Mouse (Mus musculus) gastrocnemius, postnatal 4 days (tissue): Measurements from ENCODE around the gene Stk38l. TPM values are rescaled to one million over a fixed set of nuclear protein-coding genes. Genes with fewer than 3 reads are reported as not detected.

ENCODE experiments used
- DNase-seq, 2 experiments: peaks; one replicate each; pipeline ENCODE4 v3.0.0; 2021 to 2022; ENCODE audit warnings: low spot score in 2 of 2, mixed read lengths in 2 of 2
- long read RNA-seq, 2 experiments: library from polyadenylated mRNA; stranded (forward); transcript quantifications; one replicate each; pipeline ENCODE4 v2.0.0; 2021
- total RNA-seq, 2 experiments: library from RNA; stranded (reverse); gene quantifications; 2 replicates each; pipeline ENCODE4 v1.2.3; 2021

The Stk38l gene
- total RNA-seq, result 10 to 100 TPM; 10.7 to 11.9 TPM
- long read RNA-seq, experiment 1, full-length matches to known transcripts, result 6 of 13 reads
- long read RNA-seq, experiment 1, partial matches to known transcripts, result 0 of 13 reads
- long read RNA-seq, experiment 1, other reads (novel, unspliced or antisense), result 7 of 13 reads
- long read RNA-seq, experiment 2, full-length matches to known transcripts, result 10 of 13 reads
- long read RNA-seq, experiment 2, partial matches to known transcripts, result 0 of 13 reads
- long read RNA-seq, experiment 2, other reads (novel, unspliced or antisense), result 3 of 13 reads

GRCm38 (mm10) chr6:146724581-146725383 lies at the start of gene Stk38l:
TSS of gene Stk38l (plus strand) at chr6:146724995.
- peak; percentile 93 for DNase-seq

DNA sequence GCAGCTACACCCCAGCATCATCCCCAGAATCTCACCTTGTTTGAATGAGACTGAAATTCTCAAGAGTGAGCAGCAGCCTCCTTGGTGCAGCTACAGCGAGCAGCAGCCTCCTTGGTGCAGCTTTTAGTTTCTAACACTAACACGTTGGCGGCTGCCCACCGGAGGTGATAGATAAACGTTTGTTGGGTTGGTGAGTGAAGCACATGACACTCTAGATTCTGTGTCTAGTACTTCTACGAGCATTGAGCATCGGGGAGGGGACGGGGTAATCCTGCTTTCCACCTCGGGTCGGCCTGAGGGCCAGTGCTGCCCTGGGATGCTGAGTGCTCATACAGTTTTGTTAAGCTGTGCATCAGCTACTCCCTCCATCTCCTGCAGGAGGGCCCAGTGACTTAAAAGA lies 47.9 kb upstream of the Stk38l start:
- DNase-seq, result no peak

GRCm38 (mm10) chr6:146678136-146679070 lies 46.4 kb upstream of the Stk38l start:
- DNase-seq, result no peak

DNA sequence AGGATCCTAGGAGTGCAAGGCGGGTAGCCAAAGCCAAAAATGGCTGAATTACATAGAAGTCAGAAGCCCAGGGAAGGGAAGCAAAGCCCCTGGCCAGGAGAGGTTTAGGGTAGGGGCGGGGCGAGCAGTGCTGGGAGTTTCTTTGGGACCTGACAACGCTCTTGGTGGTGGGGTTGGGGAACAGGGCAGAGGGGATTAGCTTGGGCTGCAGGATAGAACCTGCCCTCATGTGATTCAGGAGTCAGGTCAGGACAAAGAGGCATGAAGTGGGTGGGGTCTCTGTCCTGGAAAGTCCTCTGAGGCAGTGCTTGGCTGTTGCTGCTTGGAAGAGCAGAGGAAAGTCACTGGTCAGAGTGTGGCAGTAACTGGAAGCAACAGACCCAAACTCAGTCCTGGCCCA lies 40.9 kb upstream of the Stk38l start:
- no peak for DNase-seq

DNA sequence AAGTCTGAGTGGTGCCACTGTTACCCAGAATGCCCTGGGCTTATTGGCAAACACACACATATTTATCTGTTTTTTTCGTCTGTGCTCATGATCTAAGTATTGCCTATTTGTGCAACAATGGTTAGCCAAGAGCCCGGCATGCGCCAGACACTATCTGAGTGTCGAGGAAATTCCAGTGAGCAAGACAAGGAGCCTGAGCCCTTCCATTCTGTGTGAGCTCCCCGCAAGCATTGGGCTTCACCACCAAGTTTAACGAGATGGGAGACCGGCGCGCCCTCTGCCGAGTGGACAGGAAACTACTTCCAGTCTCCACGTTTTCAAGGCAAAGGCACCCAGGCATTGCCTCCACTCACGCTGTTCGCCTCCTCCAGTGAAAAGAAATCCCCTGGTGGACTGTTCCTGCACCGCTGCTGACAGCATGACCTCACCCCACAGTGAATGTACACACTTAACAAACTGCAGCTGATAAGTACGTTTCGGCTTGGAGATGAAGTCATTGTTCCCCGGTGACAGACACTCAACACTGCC lies 39.0 kb upstream of the Stk38l start:
- DNase-seq, result peak; percentile 23 to 26

DNA sequence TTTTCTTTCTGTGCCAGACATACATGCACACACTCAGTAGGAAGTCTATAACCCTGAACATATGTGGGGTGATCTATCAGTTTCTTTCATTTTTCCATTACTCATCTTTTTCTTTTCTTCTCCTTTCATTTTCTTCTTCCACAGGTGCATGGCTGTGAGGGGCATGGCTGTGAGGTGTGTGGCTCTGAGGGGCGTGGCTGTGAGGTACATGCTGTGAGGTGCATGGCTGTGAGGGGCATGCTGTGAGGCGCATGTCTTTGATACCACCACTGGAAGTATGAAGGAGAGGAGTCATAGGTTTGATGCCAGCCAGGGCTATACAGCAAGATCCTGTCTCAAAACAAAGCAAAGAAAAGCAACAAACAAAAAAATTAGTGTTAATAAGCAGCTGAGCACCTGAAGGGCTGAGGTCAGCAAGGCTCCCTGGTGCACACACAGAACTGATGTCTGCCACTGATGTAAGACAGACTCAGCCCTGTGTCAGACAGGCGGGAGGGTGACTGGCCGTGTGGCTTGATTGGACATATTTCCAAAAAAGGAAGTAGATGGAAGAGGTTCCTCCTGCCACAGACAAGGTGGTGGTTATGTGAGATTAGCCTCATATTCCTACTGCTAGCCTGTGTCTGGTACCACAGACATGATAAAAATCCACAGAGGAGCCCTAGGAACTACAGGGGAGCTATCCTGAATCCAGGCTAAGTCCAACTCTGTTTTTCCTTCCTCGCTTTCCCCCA lies 38.2 kb upstream of the Stk38l start:
- DNase-seq, result no peak

- no peak for DNase-seq
These were observed 36.8 kb upstream of the Stk38l start for GRCm38 (mm10) chr6:146688010-146688409.

DNA sequence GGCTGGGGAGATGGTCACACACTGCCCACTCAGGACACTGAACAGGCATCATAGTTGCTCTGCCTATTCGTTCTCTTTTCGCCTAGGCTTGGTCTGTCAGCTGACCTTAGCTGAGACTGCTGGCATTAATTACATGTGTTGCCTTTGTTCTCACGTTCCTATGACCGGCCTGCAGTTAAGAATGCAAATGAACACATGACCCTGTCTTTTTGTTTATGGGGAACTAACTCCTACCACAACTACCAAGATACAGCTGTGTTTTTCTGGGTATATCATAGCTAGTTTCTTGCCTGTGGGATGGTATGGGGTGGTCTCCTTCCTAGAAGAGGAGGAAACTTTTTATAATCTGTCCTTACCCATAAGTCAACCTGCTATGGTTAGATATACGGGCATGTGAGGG lies 35.9 kb upstream of the Stk38l start:
- no peak for DNase-seq

- DNase-seq, result no peak
These were observed 27.0 kb upstream of the Stk38l start for GRCm38 (mm10) chr6:146697767-146698166.

DNA sequence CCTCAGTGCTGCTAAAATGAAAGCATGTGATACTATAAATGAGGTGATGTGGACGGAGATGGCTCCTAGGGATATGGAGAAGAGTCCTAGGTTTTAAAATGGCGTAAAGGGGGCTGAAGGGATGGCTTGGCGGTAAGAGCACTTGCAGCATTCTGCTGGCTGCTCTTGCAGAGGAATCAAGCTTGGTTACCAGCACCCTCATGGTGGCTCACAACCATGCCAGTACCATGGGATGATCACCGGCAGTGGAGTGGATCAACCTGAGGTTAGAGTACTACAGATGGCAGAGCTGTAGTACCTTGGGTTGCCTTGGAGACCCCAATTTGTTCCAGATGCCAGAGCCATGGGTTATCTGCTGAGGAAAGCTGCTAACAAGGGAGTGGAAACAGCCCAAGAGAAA lies 26.4 kb upstream of the Stk38l start:
- DNase-seq, result no peak

DNA sequence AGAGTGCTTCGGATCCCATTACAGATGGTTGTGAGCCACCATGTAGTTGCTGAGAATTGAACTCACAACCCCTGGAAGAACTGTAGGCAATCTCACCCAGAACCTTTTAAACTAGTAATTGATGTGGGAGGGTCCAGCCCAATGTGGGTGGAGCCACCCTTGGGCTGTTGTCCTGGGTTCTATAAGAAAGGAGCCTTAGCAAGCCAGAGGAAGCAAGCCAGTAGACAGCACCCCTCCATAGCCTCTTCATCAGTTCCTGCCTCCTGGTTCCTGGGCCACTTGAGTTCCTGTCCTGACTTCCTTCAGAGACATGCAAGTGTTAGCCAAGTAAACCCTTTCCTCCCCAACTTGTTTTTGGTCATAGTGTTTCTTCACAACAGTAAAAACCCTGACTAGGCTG lies 24.3 kb upstream of the Stk38l start:
- DNase-seq, result no peak

DNA sequence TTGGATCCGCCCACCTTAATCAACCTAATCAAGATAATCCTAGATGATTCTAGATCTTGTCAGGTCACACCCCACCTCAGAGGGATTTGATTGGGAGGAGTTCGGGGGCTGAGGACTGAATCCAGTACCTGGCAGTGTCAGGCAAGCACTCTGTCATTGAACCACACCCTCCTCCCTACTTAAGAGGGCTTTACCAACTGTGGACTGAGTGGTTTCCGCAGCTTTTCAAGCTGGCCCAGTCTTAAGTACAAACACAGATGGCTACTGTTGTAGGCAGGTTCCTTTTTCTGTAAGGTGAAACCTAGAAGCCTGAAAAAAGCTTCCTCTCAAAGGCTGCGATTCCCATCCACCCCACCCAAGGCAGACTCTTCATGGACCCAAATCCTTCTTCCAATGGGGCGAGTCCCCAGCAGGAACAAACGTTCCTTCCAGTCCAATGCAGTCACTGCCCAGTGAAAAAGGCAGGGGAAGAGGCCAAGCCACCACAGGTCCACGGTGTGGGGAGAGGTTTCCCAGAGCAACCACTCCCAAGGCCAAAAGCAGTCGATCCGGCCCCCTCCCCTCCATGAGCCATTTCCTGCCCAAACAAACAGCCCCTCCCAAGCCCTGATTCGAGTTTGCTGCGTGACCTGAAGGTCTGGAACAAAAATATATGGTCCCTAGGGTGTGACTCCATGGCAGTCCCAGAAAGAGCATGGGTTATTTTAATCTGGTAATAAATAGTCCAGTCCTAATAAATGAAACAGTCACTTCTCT lies 22.5 kb upstream of the Stk38l start:
- DNase-seq, result peak in 1 of 2 experiments; percentile 23

DNA sequence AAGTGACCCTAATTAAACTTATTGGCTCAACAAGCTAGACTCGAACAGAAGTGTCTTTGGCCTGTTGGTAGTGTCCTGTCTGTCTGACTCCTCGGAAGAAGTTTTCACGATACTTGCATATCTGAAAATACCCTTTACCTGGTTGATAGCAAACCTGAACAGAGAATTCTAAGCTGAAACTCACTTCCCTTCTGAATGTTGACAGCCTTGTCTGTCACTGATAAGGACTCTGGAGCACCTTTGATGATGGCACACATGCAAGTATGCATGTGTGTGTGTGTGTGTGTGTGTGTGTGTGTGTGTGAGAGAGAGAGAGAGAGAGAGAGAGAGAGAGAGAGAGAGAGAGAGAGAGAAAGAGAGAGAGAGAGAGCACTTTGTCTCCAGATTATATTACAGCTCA lies 21.4 kb upstream of the Stk38l start:
- DNase-seq, result no peak

DNA sequence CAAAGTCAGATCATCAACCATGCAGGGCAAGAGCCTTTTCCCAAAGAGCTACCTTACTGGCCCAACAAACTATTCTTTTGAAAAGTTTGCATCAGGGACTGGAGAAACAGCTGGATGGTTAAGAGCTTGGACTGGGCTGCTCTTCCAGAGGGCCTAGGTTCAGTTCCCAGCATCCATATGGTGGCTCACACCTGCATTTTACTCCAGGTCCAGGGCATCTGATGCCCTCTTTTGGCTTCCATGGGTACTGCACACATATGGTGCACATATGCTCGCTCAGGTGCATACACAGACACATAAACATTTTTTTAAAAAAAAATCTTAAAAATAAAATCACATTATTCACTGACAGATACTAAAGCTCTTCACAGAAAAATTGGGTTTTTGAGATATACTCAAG lies 19.2 kb upstream of the Stk38l start:
- no peak for DNase-seq

GRCm38 (mm10) chr6:146719606-146720005 lies 5.2 kb upstream of the Stk38l start:
- no peak for DNase-seq

GRCm38 (mm10) chr6:146723805-146724204 lies 990 bp upstream of the Stk38l start:
- DNase-seq, result no peak

- DNase-seq, result peak in 1 of 2 experiments; percentile 28
These were observed 593 bp downstream of the Stk38l start for GRCm38 (mm10) chr6:146725384-146725791.

DNA sequence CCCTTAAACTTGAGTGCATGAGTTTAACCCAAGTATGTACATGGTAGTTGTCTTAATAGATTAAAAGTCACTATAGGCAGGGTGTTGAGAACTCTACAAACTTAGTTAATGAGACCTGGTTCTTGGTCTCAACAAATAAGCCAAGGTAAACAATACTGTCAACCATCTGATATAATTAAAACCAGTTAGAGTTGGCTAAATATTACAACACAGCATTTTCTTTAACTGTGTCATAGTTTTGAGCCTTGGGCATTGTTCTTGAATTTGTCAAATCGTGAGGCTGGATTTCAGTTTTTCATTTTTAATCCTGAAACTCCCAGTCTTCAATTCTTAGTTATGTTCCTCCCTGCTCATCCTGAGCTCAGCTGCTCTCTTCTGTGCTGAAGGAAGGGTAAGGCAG lies 6.2 kb downstream of the Stk38l start:
- DNase-seq, result no peak

DNA sequence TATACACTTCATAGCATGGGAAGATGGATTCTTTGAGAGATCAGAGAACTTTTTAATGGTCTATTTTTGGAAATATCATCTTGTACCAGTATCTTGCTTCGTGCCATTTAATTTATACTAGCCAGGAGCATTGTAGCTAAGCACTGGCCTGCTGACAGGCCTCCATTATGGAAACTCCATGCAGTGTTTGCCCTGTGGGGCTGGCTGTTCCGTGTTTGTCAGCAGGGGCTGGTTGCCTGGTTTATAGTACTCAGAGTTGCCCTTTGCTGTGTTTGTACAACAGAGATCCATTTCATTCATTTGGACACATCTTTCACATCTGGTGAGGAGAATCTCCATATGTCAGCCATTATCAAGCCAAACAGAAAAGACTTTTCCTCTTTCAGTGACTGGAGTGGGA lies 6.9 kb downstream of the Stk38l start:
- DNase-seq, result no peak

DNA sequence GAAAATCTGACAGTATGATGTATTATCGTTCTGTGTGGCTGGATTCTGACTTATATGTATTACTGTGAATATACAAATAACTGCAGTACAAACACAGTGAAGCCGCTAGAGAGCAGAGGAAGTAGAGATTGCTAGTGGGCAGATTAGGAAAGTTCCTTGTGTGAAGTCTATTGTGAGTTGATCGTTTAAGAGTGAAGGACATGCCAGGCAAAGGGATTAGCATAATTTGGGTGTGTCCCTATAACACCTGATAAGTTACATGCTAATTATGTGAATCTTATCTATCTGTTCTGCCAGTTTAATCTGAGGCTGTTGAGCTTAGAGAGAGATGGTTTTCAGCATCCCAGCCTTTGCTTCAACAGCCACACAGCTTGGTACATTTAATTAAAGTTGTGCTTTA lies 7.4 kb downstream of the Stk38l start:
- DNase-seq, result no peak
